Mouse (Mus musculus): ENCODE results near the gene Gm20388.

GRCm38 (mm10) chr8:122705901-122706561 lies 2795.4 kb downstream of the Gm20388 start:
- TF ChIP-seq POLR2A (IDR thresholded peaks at IDR 0.05; ENCODE audit: borderline replicate concordance, insufficient read depth, low read length) (no peak), CTCF (IDR thresholded peaks at IDR 0.05; ENCODE audit: borderline replicate concordance, insufficient read depth, low read depth, low read length) (no peak)
